Mouse (Mus musculus) gastrocnemius, postnatal 14 days (tissue): ENCODE measurements at regions not wholly inside any gene's neighbourhood (a gene's known extent, or its start where the extent isn't known, plus 50 kb on each side); places are given as distances from the start of the nearest gene placed in this dataset.

Experiments used
- DNase-seq: peaks from one replicate; pipeline ENCODE4 v3.0.0; 2021; ENCODE audit warnings: mixed read lengths
- intact Hi-C: fragments of 180-260 bp; cut with DNase I; formaldehyde crosslinking; loops from one replicate; pipeline ENCODE4 v1.15.1; 2025; ENCODE audit warnings: low total_unique reads

DNA sequence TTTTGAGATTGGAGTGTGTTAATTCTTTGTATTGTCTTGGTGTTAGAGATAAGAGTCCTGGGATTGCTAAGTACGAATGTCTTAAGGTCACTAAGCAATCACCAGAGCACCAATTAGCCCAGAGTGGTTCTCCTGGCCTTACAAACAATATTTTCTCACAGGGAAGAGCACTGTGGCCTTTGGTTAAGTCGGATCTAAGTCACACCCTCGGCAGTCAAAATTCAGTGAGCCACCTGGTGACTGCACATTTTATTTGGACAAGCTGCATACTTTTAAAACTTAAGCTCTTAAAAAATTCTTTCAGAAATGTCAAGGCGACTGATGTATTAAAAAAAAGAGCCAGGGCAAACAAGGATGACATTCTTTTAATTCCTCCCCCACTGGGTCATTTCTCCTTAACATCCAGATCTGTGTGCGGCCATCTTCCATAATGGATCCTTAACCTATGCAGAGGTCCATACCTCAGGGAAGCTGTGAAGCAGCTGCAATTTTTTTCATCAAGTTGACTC lies 60.9 kb upstream of the Foxa2 start:
- no peak for DNase-seq
- intact Hi-C loops: no loop called here

GRCm38 (mm10) chr2:148110149-148110548 lies 63.4 kb upstream of the Foxa2 start:
- intact Hi-C loops: no loop called here
- no peak for DNase-seq

DNA sequence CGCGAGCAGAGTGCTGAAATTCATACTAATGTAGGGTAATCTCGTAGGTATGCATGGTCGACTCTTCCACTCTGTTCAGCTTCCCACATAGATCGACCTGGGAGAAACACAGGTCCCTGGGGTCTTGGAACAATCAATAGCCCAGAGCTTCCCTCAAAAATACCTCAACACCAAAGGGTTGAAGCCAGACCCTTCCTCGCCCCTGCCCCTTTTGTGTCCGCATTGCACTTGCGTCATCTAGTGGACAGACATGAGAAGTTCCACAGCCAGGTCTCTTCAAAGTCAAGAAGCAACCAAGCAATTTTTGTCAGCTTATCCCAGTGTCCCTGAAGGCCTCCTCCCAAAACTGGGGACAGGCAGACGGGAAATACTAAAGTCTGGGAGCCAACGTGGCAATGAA lies 65.1 kb upstream of the Foxa2 start:
- intact Hi-C loops: no loop called here
- DNase-seq: no peak

GRCm38 (mm10) chr2:148113184-148113583 lies 66.4 kb upstream of the Foxa2 start:
- intact Hi-C loops: no loop called here
- no peak for DNase-seq

DNA sequence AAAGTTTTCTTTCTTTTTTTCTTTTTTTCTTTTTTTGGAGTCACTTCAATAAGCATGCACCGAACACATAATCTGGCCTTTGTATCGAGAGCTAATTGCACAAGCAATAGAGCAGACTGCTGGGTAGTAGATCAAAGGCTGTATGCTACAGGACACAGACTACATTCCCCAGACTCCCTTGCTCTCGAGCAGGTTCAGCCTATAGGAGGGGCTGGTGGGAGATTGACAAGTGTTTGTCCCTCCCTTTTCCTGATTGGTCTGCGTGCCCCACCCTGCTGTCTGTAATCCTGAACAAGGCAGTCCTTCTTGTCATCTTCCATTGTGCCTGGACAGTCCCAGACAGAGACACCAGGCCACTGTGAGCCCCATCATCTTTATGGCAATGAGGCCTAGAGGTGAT lies 67.8 kb upstream of the Foxa2 start:
- DNase-seq: no peak
- intact Hi-C loops: no loop called here

GRCm38 (mm10) chr2:148116033-148116790 lies 69.4 kb upstream of the Foxa2 start:
- no peak for DNase-seq
- intact Hi-C loops: no loop called here

GRCm38 (mm10) chr2:148117420-148117819 lies 70.7 kb upstream of the Foxa2 start:
- no peak for DNase-seq
- intact Hi-C loops: no loop called here

- intact Hi-C loops: loop anchor here (5.0 to 10.0 kb wide), 3 partner anchors 285 to 533 kb away; partner anchors contain the start of gene Thbd
- peak; percentile 22 for DNase-seq
Observed at GRCm38 (mm10) chr2:148121885-148122876, 75.4 kb upstream of the Foxa2 start.

DNA sequence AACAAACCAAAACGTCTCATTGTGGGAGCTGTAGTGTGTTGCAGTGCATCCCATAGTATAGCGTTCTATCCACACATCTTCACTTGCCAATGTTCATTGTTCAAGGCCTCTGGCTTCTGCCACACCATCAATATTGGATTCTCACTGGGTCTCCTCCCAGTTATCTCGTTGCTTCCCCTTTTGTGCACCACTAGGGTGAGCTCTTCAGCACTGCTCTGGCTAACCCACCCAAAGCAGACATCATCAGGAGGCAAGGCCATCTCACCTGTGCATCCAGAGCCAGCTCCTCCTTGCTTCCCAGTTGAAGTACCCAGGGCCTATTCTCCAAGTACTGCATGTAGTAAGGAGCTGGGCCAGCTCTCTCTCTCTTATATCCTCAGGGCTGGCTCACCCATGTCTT lies 77.0 kb upstream of the Foxa2 start:
- DNase-seq: no peak
- intact Hi-C loops: loop anchor here (5.0 to 10.0 kb wide), 3 partner anchors 284 to 531 kb away; partner anchors contain the start of gene Thbd

- DNase-seq: no peak
- intact Hi-C loops: no loop called here
Observed at GRCm38 (mm10) chr2:148133811-148134210, 87.0 kb upstream of the Foxa2 start.

DNA sequence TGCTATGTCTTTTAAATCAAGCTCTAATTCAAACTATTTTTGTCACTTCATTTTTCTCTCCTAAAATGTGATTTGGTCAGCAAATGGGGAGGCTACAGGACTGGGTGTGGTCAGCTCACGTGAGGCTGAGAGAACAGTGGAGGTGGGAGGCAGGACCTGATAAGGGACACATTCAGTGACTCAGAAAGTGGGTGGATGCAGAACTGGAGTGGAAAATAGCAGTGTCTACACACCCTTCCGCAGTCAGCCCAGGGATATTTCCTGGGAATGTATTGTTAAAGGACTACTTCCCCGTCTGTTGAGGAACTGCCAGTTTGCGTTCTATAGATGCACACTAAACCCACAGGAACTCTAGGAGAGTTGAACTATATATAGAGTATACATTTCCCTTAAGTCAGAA lies 95.2 kb upstream of the Foxa2 start:
- intact Hi-C loops: no loop called here
- DNase-seq: no peak

DNA sequence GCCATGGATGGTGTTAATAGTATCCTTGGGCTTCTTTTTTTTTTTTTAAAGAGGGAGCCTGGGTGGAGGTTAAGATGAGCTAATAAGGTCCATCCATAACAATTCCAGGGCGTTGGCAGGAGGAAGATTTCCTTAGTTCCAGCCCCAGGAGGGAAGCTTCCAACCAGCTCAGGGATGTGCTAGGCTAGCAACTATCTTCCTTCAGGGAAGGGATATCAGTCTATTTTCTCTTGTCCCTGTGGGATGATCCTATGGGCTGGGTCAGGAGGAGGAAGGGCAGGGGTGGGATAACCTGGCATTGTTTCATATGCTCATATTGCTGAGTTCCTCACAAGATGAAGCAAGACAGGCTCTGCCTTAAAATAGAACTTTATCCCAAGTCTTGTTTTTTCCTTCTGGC lies 98.0 kb upstream of the Foxa2 start:
- intact Hi-C loops: no loop called here
- DNase-seq: no peak

- intact Hi-C loops: no loop called here
Observed at GRCm38 (mm10) chr2:148148272-148148671, 101.5 kb upstream of the Foxa2 start.

GRCm38 (mm10) chr2:148149426-148149825 lies 102.7 kb upstream of the Foxa2 start:
- intact Hi-C loops: no loop called here
- DNase-seq: no peak

More at GRCm38 (mm10) chr2:148148272-148148671, 101.5 kb upstream of the Foxa2 start:
- no peak for DNase-seq

DNA sequence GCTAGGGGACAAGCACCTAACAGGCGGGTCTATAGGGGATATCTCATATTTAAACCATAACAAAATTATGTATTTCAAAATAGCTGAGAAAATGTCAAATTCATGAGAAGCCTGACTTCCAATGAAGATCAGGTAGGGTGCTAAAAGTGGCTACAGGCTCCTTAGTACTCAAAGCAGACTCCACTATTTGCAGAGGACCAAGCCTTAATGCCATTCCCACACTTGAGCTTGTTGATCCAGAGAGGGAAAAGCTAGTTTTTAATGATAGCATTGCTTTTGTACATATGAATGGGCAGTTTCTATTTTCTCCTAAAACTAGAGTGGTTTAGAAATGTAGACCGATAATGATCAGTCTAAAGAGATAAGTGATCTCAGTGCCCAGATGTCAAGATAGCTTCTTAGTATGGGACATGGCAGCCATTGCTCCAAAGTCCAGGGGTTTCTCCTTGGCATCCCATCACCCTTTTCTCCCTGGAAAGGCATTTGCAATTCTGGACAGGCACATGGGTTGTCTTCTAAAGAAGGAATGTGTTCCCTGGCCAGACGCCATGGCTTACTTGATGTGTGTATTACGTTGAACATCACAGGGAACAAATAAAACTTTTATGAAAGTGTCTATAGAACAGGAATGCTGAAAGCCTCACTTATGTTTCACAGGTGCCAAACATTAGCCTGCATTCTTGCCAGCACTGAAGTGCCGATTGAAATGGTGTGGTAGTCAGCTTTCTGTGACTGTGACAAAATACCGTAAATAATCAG lies 106.9 kb upstream of the Foxa2 start:
- DNase-seq: no peak
- intact Hi-C loops: no loop called here

DNA sequence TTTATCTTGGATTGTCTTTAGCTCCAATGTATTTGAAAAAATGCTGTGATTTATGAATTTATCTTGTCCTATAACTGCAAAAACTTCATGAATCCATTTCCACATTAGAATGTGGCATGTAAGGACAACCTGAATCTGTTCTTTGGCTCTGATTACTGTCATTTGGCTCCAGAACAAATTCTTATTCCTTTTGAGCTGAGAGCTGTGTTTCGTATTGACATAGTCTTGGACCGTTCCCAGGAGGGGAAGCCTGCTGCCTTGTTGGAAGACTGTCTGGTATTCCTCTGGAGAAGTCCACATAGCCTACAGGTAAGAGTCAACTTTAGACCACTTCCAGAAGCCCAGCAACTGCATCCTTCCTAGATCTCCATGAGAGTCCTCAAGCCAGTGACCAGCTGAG lies 109.4 kb upstream of the Foxa2 start:
- no peak for DNase-seq
- intact Hi-C loops: no loop called here

- intact Hi-C loops: no loop called here
- peak; percentile 19 for DNase-seq
Observed at GRCm38 (mm10) chr2:148159028-148159600, 112.3 kb upstream of the Foxa2 start.

GRCm38 (mm10) chr2:148160997-148161396 lies 114.2 kb upstream of the Foxa2 start:
- intact Hi-C loops: no loop called here
- no peak for DNase-seq

DNA sequence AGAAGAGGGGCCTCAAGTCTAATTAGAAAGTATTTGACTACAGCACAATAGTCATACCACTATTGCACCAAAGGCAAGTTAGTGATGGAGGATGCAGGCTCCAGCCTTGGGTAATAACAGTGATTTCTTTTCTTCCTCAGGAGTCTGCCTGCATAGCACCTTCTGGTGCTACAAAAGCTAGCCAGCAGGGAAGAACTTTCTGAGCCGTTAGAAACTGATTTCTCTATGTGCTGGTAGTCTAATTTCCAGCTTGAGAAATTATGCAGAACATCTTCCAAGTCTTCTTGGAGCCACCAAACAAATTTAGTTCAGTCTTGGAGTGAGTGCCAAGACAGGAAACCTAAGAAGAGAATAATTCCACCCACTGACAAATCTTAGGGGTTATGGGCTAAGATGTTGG lies 115.2 kb upstream of the Foxa2 start:
- intact Hi-C loops: no loop called here

More for the DNA sequence above, 115.2 kb upstream of the Foxa2 start:
- DNase-seq: no peak
